Mouse (Mus musculus) stomach, embryonic 16.5 days (tissue): ENCODE results near the gene Magee2. TPM values are rescaled to one million over a fixed set of nuclear protein-coding genes. Genes with fewer than 3 reads are reported as not detected.
A peak's percentile ranks its signal among the peaks of the same experiment; 100 is the strongest.
"Not testable (repeated sequence)": the region's sequence is repeated elsewhere in the genome, so short reads cannot be mapped to it uniquely, and the experiment has no call there.

Source experiments
- ATAC-seq: fragments of 200-750 bp; cut with Nextera tagmentation; 2 replicates; pipeline ENCODE4 v1.8.0; 2017; ENCODE audit warnings: moderate number of reproducible peaks, moderate TSS enrichment; ENCODE audit not compliant: insufficient read depth, low FRiP score
- H3K27ac ChIP-seq: fragments of 300-500 bp; sonication (generic); 2 replicates; pipeline ENCODE4 v1.5.1; 2014; ENCODE audit warnings: low read length
- H3K27me3 ChIP-seq: fragments of 300-500 bp; sonication (generic); 2 replicates; pipeline ENCODE4 v1.6.1; 2014; ENCODE audit warnings: low read length, control low read depth, mixed read lengths; ENCODE audit not compliant: control insufficient read depth, insufficient read depth
- H3K36me3 ChIP-seq: fragments of 300-500 bp; sonication (generic); 2 replicates; pipeline ENCODE4 v1.6.1; 2014; ENCODE audit warnings: low read length; ENCODE audit not compliant: control insufficient read depth, insufficient read depth
- H3K4me1 ChIP-seq: fragments of 300-500 bp; sonication (generic); 2 replicates; pipeline ENCODE4 v1.6.1; 2014; ENCODE audit warnings: low read length, control low read depth, mixed read lengths; ENCODE audit not compliant: control insufficient read depth, insufficient read depth
- H3K4me2 ChIP-seq: fragments of 300-500 bp; sonication (generic); 2 replicates; pipeline ENCODE4 v1.6.1; 2014; ENCODE audit warnings: low read depth, low read length, mixed read lengths
- H3K4me3 ChIP-seq: fragments of 300-500 bp; sonication (generic); replicated peaks from 2 replicates; pipeline ENCODE4 v1.5.1; 2014; ENCODE audit warnings: mild to moderate bottlenecking, low read length
- H3K9ac ChIP-seq: fragments of 300-500 bp; sonication (generic); 2 replicates; pipeline ENCODE4 v1.6.1; 2014; ENCODE audit warnings: low read length
- H3K9me3 ChIP-seq: fragments of 300-500 bp; sonication (generic); replicated peaks from 2 replicates; pipeline ENCODE4 v1.6.1; 2016; ENCODE audit warnings: low read length, control low read depth; ENCODE audit not compliant: control insufficient read depth
- WGBS: fragments of 180-500 bp; shearing (Covaris S2); extraction: QIAGEN DNeasy Blood & Tissue Kit; methylation state at CpG from one replicate; pipeline ENCODE4 v1.1.7; 2014; 5-methylcytosine and 5-hydroxymethylcytosine counted together
- polyA plus RNA-seq: library from polyadenylated mRNA; unstranded; fragments of >200 nt; fragmentation: Nextera tagmentation; extraction: Ambion mirVana; gene quantifications from 2 replicates; pipeline ENCODE4 v1.2.1, GENCODE M21; 2015

Gene Magee2
- polyA plus RNA-seq: 2.0 and 2.9 TPM in 2 replicates

DNA sequence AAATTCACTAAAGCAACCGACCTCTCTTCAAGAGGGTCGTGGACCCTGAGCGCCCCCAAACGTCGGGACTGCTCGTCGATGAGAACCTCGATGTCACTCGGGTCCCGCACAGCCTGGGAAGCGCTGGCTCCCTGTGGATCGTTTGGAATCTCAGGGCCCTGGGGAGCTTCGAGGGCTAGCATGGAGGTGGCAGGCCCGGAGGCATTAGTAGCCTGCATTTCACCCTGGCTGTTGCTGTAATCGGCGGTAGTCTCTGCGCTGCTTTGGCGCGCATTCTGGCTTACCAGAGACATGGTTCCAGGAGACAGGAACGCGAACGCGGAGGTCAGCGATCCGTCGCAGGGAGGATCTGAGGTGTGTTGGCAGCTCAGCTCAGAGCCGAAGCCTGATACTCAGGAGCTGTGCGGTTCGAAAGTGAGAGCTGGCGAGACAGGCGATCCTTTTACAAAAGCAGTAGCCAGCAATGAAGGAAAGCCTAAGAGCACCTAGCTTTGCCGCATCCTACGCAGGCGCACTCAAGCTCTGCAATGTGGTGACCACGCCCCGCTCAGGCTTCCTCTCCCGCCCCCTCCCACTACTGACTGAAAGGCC is at the start of gene Magee2:
Gene Magee2 (minus strand): TSS at position 517 of the 591 bp plus-strand sequence.
- WGBS: 25% methylated on average over 37 of the region's 37 CpGs
- Histone ChIP-seq H3K9me3 (no peaks in the 10 kb centered on the region), H3K4me3 (peak within 1 kb of the TSS; percentile 52), H3K27me3 (peaks cover 16% of the 10 kb centered on the region; the same call in 1 of the 2 replicates), H3K4me2 (peak within 1 kb of the TSS; percentile 58), H3K27ac (no peak within 1 kb of the TSS), H3K9ac (peak within 1 kb of the TSS; percentile 61), H3K4me1 (no peaks in the 10 kb centered on the region), H3K36me3 (no peaks in the 10 kb centered on the region)
- no peak; the same call in 1 of the 2 replicates for ATAC-seq

DNA sequence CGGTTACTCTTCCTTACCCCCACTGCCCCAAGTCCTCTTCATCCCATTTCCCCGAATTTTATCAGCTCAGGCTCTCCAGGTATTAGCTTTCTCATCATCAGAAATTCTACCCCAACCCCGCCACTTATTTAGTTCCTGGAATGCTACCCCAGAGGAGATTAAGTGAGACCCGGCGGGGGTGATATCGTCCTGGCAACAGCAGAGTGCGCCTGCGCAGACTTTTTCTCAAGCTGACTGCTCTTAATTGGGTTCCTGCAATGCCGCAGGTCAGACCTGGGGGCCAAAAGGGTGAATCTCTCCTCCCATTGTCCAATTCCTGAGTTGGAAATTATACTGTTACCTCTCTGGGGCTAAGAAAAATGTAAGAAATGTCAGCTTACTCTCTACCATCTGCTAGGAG is 3.5 kb downstream of the Magee2 start:
- no peak for ATAC-seq
- WGBS: 32% methylated on average over 9 of the region's 9 CpGs
- Histone ChIP-seq H3K9me3 (no peaks in the 10 kb centered on the region), H3K36me3 (no peaks in the 10 kb centered on the region), H3K4me2 (no peak overlapping the region), H3K9ac (no peak overlapping the region), H3K4me1 (no peaks in the 10 kb centered on the region), H3K27me3 (peaks cover 16% of the 10 kb centered on the region; the same call in 1 of the 2 replicates), H3K27ac (no peak overlapping the region), H3K4me3 (no peak overlapping the region)

DNA sequence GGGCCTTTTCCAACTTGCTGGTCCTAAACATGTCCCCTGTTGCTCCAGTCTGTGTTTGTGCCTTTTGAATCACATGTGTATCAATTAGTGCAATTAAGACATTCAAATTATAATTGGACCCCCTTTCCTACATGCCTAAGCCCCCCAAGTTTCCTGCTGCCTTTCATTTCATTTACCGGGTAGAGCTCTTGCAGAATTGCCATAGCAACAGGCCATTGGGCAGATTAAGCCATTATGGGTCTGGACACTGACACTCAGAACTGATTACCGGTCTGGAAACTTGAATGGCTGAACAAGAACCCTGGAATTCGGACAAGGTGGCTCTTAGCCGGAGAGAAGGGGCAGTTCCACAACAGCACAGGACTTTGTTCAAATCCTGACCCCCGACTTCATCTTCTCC is 39.5 kb downstream of the Magee2 start:
- WGBS: 62% methylated on average over 4 of the region's 5 CpGs
- H3K4me2 ChIP-seq, H3K4me1 ChIP-seq, H3K36me3 ChIP-seq, H3K4me3 ChIP-seq, H3K27ac ChIP-seq, ATAC-seq, H3K9me3 ChIP-seq, H3K27me3 ChIP-seq, H3K9ac ChIP-seq: not testable (repeated sequence)

DNA sequence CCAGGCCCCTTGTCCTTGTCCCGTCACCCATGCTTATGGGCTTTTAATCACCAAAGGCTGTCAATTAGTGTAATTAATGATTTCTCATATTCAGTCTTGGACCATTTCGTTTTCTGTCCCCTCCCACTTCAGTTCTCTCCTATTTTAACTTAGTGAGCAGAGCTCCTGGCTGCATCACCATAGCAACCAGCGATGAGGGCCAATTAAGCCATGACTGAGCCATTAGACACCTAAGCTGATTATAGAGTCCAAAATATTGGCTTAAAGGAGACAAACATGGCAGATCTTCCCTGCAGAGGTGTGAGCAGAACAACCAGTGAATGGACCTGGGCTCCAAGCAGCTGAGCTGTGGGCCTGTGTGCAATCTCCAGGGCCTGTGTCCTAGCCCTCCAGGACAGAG is 40.1 kb downstream of the Magee2 start:
- H3K9me3 ChIP-seq, H3K4me2 ChIP-seq, H3K4me1 ChIP-seq, H3K27ac ChIP-seq, H3K27me3 ChIP-seq, H3K4me3 ChIP-seq, ATAC-seq, H3K9ac ChIP-seq, H3K36me3 ChIP-seq: not testable (repeated sequence)
- 75% methylated on average over 1 of the region's 3 CpGs for WGBS

DNA sequence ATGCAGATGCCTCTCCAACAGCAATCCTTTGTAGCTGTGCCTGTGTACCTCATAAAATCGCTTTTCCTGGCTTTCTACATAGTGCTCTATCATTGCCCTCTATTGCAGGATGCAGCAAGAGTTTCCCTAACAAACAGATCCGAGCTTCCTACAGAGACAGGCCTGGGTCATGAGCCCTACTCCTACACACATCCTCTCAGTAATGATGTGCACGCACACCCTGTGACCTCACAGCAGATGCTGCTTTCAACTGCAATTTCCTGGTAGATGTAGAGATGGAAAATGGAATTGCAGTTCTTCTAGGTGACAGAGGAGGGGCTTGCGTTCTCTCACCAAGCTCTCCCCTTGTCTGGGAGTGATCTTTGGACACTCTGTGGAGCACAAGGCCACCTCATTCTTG is 43.4 kb downstream of the Magee2 start:
- not testable (repeated sequence) for H3K4me2 ChIP-seq
- 57% methylated on average over 3 of the region's 4 CpGs for WGBS

More for the DNA sequence above, 43.4 kb downstream of the Magee2 start:
- H3K27ac ChIP-seq, H3K9me3 ChIP-seq, H3K4me3 ChIP-seq, ATAC-seq, H3K27me3 ChIP-seq, H3K9ac ChIP-seq, H3K36me3 ChIP-seq, H3K4me1 ChIP-seq: not testable (repeated sequence)

Other genes with a start within 250 kb of the Magee2 start
- gene Zdhhc15, start 186.2 kb downstream of the Magee2 start, polyA plus RNA-seq: 8.1 TPM in 2 replicates
- gene Pbdc1, start 222.5 kb upstream of the Magee2 start, polyA plus RNA-seq: 55.6 and 57.4 TPM in 2 replicates